In genomic region chr4:81999654-82000314, GRCm38 (mm10) we compare ENCODE assay signal across 8 mouse cellular contexts.
DNase-seq lines count a peak whose midpoint lies in the region; TF ChIP-seq lines count a peak whose summit lies in the region.

No protein-coding gene starts in this region.

- no peaks in the 10 kb centered on the region for H3K27me3 ChIP-seq in heart, embryonic 10.5 days (ENCODE audit: insufficient read depth, poor library complexity, severe bottlenecking)
- no peaks in the 10 kb centered on the region for H3K27me3 ChIP-seq in myocyte (ENCODE audit: control insufficient read depth, insufficient read depth, insufficient read length)

- DNase-seq in cerebellum, postnatal 4 days (ENCODE audit: low spot score in 2 of 2): peak; percentile 35 to 80
- DNase-seq in cerebellum, postnatal 36 days: no peak
- peak; percentile 39 for DNase-seq in MN1 (ENCODE audit: low spot score)
- DNase-seq in heart, embryonic 10.5 days (ENCODE audit: low spot score): peak; percentile 75
- DNase-seq in left cerebral cortex, adult 18-20 months (ENCODE audit: low spot score in 2 of 2): peak; percentile 30 to 59
- no peak for DNase-seq in yolk sac, embryonic 10.5 days (ENCODE audit: low spot score)
- DNase-seq in c-Kit-positive CD71-positive TER-119-positive erythroid progenitor cells, embryonic 14.5 days (ENCODE audit: low spot score): no peak

- no peaks in the 10 kb centered on the region for H3K9me3 ChIP-seq in heart, embryonic 10.5 days

- no peak for TF ChIP-seq POLR2A in myocyte (IDR thresholded peaks at IDR 0.05; ENCODE audit: insufficient read length, low read depth)

- no peak overlapping the region for H3ac ChIP-seq in myocyte (ENCODE audit: control insufficient read depth, insufficient read length)

- 49% methylated on average over 11 of the region's 11 CpGs for WGBS in heart, embryonic 10.5 days

- H3K36me3 ChIP-seq in heart, embryonic 10.5 days: no peaks in the 10 kb centered on the region
- no peaks in the 10 kb centered on the region for H3K36me3 ChIP-seq in myocyte (ENCODE audit: control insufficient read depth, insufficient read depth)

- H3K27ac ChIP-seq in heart, embryonic 10.5 days: peak overlapping the region; percentile 9; the same call in 1 of the 2 replicates

- peaks cover 10% of the 10 kb centered on the region for H3K4me1 ChIP-seq in heart, embryonic 10.5 days

- no peak overlapping the region for H3K4me3 ChIP-seq in heart, embryonic 10.5 days
- H3K4me3 ChIP-seq in myocyte: no peak overlapping the region

- peak overlapping the region; percentile 57 for H3K4me2 ChIP-seq in myocyte (ENCODE audit: low read depth)

- no peaks in the 10 kb centered on the region for H3K79me2 ChIP-seq in myocyte (ENCODE audit: control insufficient read depth, insufficient read depth)

TF ChIP-seq in myocyte, 11 proteins besides CTCF, POLR2A, EP300 and RAD21:
- TF ChIP-seq MAX (IDR thresholded peaks at IDR 0.05; ENCODE audit: low read depth): no peak
- TF ChIP-seq TCF3 (IDR thresholded peaks at IDR 0.05; ENCODE audit: insufficient read length, low read depth): peak; percentile 47
- TF ChIP-seq USF1 (IDR thresholded peaks at IDR 0.05; ENCODE audit: low read depth): peak; percentile 59
- TF ChIP-seq TCF12 (IDR thresholded peaks at IDR 0.05; ENCODE audit: insufficient read depth, poor library complexity, severe bottlenecking): peak; percentile 72
- no peak for TF ChIP-seq CEBPB (IDR thresholded peaks at IDR 0.05; ENCODE audit: insufficient read depth, poor library complexity, severe bottlenecking)
- peak; percentile 16 to 94 (median 75) for TF ChIP-seq MYOG (IDR thresholded peaks at IDR 0.05; ENCODE audit: control insufficient read depth in 1 of 3, insufficient read depth in 1 of 3, insufficient read length in 2 of 3, low read depth in 2 of 3)
- TF ChIP-seq REST (IDR thresholded peaks at IDR 0.05; ENCODE audit: insufficient read depth, insufficient read length): no peak
- TF ChIP-seq SRF (IDR thresholded peaks at IDR 0.05; ENCODE audit: control insufficient read depth, insufficient read length, low read depth): no peak
- TF ChIP-seq E2F4 (IDR thresholded peaks at IDR 0.05; ENCODE audit: insufficient read depth): no peak
- peak in 2 of 3 experiments; percentile 81 to 82 for TF ChIP-seq MYOD1 (IDR thresholded peaks at IDR 0.05; ENCODE audit: control insufficient read depth in 1 of 3, insufficient read length in 2 of 3, low read depth in 2 of 3)
TF ChIP-seq in myocyte: peak in this region for 5.

Comparison
In these comparisons a context has a peak if more than half of its experiments do, and no peak if none do; other contexts are left out.
1. DNase-seq: peak in cerebellum, postnatal 4 days (2 of 2), MN1 (single experiment), heart, embryonic 10.5 days (single experiment) and left cerebral cortex, adult 18-20 months (2 of 2); none in cerebellum, postnatal 36 days (0 of 2), yolk sac, embryonic 10.5 days (single experiment) and c-Kit-positive CD71-positive TER-119-positive erythroid progenitor cells, embryonic 14.5 days (single experiment).